Mouse (Mus musculus) midbrain, postnatal 0 days (tissue): ENCODE data around the gene Tmod2. TPM values are rescaled to one million over a fixed set of nuclear protein-coding genes. Genes with fewer than 3 reads are reported as not detected.

ENCODE experiments used
- ATAC-seq: fragments of 200-750 bp; cut with Nextera tagmentation; 2 replicates; pipeline ENCODE4 v1.8.0; 2017; ENCODE audit warnings: moderate number of reproducible peaks, mild to moderate bottlenecking, moderate TSS enrichment, moderate library complexity; ENCODE audit not compliant: low FRiP score
- DNase-seq: peaks from one replicate; pipeline ENCODE4 v3.0.0-alpha.2; 2015; ENCODE audit warnings: low spot score
- H3K27ac ChIP-seq: fragments of 300-500 bp; sonication (generic); 2 replicates; pipeline ENCODE4 v1.5.1; 2014; ENCODE audit warnings: low read depth, mild to moderate bottlenecking, low read length, mixed read lengths
- H3K27me3 ChIP-seq: fragments of 300-500 bp; sonication (generic); 2 replicates; pipeline ENCODE4 v1.6.1; 2014; ENCODE audit warnings: low read length, control low read depth, mixed read lengths; ENCODE audit not compliant: insufficient read depth
- H3K36me3 ChIP-seq: fragments of 300-500 bp; sonication (generic); 2 replicates; pipeline ENCODE4 v1.6.1; 2014; ENCODE audit warnings: low read length, control low read depth, mixed read lengths; ENCODE audit not compliant: insufficient read depth
- H3K4me1 ChIP-seq: fragments of 300-500 bp; sonication (generic); 2 replicates; pipeline ENCODE4 v1.6.1; 2014; ENCODE audit warnings: mild to moderate bottlenecking, control low read depth, antibody characterized with exemption, low read length, mixed read lengths; ENCODE audit not compliant: insufficient read depth
- H3K4me2 ChIP-seq: fragments of 300-500 bp; sonication (generic); 2 replicates; pipeline ENCODE4 v1.6.1; 2014; ENCODE audit warnings: low read depth, mild to moderate bottlenecking, low read length, mixed read lengths; ENCODE audit not compliant: poor library complexity, severe bottlenecking
- H3K4me3 ChIP-seq: fragments of 300-500 bp; sonication (generic); 2 replicates; pipeline ENCODE4 v1.5.1; 2014; ENCODE audit warnings: low read depth, mild to moderate bottlenecking, low read length, moderate library complexity
- H3K9ac ChIP-seq: fragments of 300-500 bp; sonication (generic); replicated peaks from 2 replicates; pipeline ENCODE4 v1.6.1; 2014; ENCODE audit warnings: mild to moderate bottlenecking, low read length, moderate library complexity, mixed read lengths; ENCODE audit not compliant: poor library complexity, severe bottlenecking
- H3K9me3 ChIP-seq: fragments of 300-500 bp; sonication (generic); 2 replicates; pipeline ENCODE4 v1.6.1; 2016; ENCODE audit warnings: low read length, control low read depth
- CTCF ChIP-seq: IDR thresholded peaks from 2 replicates; pipeline ENCODE4 v1.5.1; 2016; ENCODE audit warnings: antibody characterized with exemption, mild to moderate bottlenecking
- WGBS: fragments of 180-500 bp; shearing (Covaris S2); extraction: QIAGEN DNeasy Blood & Tissue Kit; methylation state at CpG from one replicate; pipeline ENCODE4 v1.1.7; 2014; 5-methylcytosine and 5-hydroxymethylcytosine counted together
- polyA plus RNA-seq: library from polyadenylated mRNA; unstranded; fragments of >200 nt; fragmentation: Nextera tagmentation; extraction: Ambion mirVana; gene quantifications from 2 replicates; pipeline ENCODE4 v1.2.1, GENCODE M21; 2015
- total RNA-seq: library from RNA; depleted of rRNA; stranded (reverse); fragments of >200 nt; gene quantifications from 2 replicates; pipeline ENCODE4 v1.2.3, GENCODE M21; 2014

The Tmod2 gene
- total and polyA plus RNA-seq, 2 experiments from 2014 or later: 168 to 434 TPM

- peak overlapping the region; percentile 92 for H3K9ac ChIP-seq
- DNase-seq (no peak), ATAC-seq (no peak)
- no peak for TF ChIP-seq CTCF
- H3K4me1 ChIP-seq: no peaks in the 10 kb centered on the region
- no peaks in the 10 kb centered on the region for H3K9me3 ChIP-seq
- WGBS: 6% methylated on average over 16 of the region's 16 CpGs
- no peaks in the 10 kb centered on the region for H3K27me3 ChIP-seq
- peak overlapping the region; percentile 90 for H3K4me3 ChIP-seq
- H3K36me3 ChIP-seq: no peaks in the 10 kb centered on the region
- H3K4me2 ChIP-seq: peak overlapping the region; percentile 63
- peak overlapping the region; percentile 96 for H3K27ac ChIP-seq
Observed at GRCm38 (mm10) chr9:75609965-75610364, 1.2 kb downstream of the Tmod2 start.

GRCm38 (mm10) chr9:75609505-75609904 is 1.6 kb downstream of the Tmod2 start:
- Histone ChIP-seq H3K4me2 (peak overlapping the region; percentile 63), H3K4me3 (peak overlapping the region; percentile 90), H3K9ac (peak overlapping the region; percentile 92), H3K36me3 (no peaks in the 10 kb centered on the region), H3K9me3 (no peaks in the 10 kb centered on the region), H3K27ac (peak overlapping the region; percentile 96), H3K4me1 (no peaks in the 10 kb centered on the region), H3K27me3 (no peaks in the 10 kb centered on the region)
- TF ChIP-seq CTCF: no peak
- peak; percentile 55 for DNase-seq
- WGBS: 13% methylated on average over 1 of the region's 1 CpGs
- ATAC-seq: peak; percentile 12; the same call in 1 of the 2 replicates

- DNase-seq (no peak), ATAC-seq (no peak)
- H3K27ac ChIP-seq: no peak overlapping the region
- no peak overlapping the region for H3K4me2 ChIP-seq
- no peak overlapping the region for H3K4me3 ChIP-seq
- no peaks in the 10 kb centered on the region for H3K36me3 ChIP-seq
- no peaks in the 10 kb centered on the region for H3K9me3 ChIP-seq
- H3K4me1 ChIP-seq: no peaks in the 10 kb centered on the region
- no peak for TF ChIP-seq CTCF
- H3K9ac ChIP-seq: no peak overlapping the region
- 84% methylated on average over 4 of the region's 4 CpGs for WGBS
- H3K27me3 ChIP-seq: no peaks in the 10 kb centered on the region
Observed at GRCm38 (mm10) chr9:75607496-75607895, 3.6 kb downstream of the Tmod2 start.

GRCm38 (mm10) chr9:75601510-75601909 is 9.6 kb downstream of the Tmod2 start:
- H3K36me3 ChIP-seq: no peaks in the 10 kb centered on the region
- no peak overlapping the region for H3K9ac ChIP-seq
- 68% methylated on average over 12 of the region's 12 CpGs for WGBS
- H3K4me2 ChIP-seq: no peak overlapping the region
- no peak overlapping the region for H3K27ac ChIP-seq
- no peak for DNase-seq
- no peaks in the 10 kb centered on the region for H3K27me3 ChIP-seq
- ATAC-seq: no peak
- peaks cover 3% of the 10 kb centered on the region; the same call in 1 of the 2 replicates for H3K4me1 ChIP-seq
- H3K4me3 ChIP-seq: no peak overlapping the region
- no peaks in the 10 kb centered on the region for H3K9me3 ChIP-seq
- TF ChIP-seq CTCF: no peak

GRCm38 (mm10) chr9:75600166-75600934 is 10.8 kb downstream of the Tmod2 start:
- peaks cover 3% of the 10 kb centered on the region; the same call in 1 of the 2 replicates for H3K4me1 ChIP-seq
- 0 out of 2 replicates have a peak overlapping the region, but pooled peaks have one; percentile 18 for H3K27ac ChIP-seq
- H3K4me3 ChIP-seq: no peak overlapping the region
- 64% methylated on average over 7 of the region's 7 CpGs for WGBS
- no peak overlapping the region for H3K9ac ChIP-seq
- DNase-seq (peak; percentile 66), ATAC-seq (no peak)
- TF ChIP-seq CTCF: no peak
- H3K9me3 ChIP-seq: no peaks in the 10 kb centered on the region
- H3K36me3 ChIP-seq: no peaks in the 10 kb centered on the region
- no peaks in the 10 kb centered on the region for H3K27me3 ChIP-seq
- no peak overlapping the region for H3K4me2 ChIP-seq

- peak overlapping the region; percentile 32 for H3K27ac ChIP-seq
- peak; percentile 62 for TF ChIP-seq CTCF
- H3K9me3 ChIP-seq: no peaks in the 10 kb centered on the region
- H3K36me3 ChIP-seq: peaks cover 7% of the 10 kb centered on the region
- no peak overlapping the region for H3K9ac ChIP-seq
- H3K4me3 ChIP-seq: no peak overlapping the region
- peaks cover 3% of the 10 kb centered on the region; the same call in 1 of the 2 replicates for H3K4me1 ChIP-seq
- WGBS: 24% methylated on average over 5 of the region's 5 CpGs
- DNase-seq: peak; percentile 95
- no peak overlapping the region for H3K4me2 ChIP-seq
- no peaks in the 10 kb centered on the region for H3K27me3 ChIP-seq
- ATAC-seq: peak; percentile 88
Observed at GRCm38 (mm10) chr9:75599191-75599841, 11.8 kb downstream of the Tmod2 start.
